Mouse (Mus musculus) heart, embryonic 14.5 days (tissue): Measurements from ENCODE around the gene Mrap. TPM values are rescaled to one million over a fixed set of nuclear protein-coding genes. Genes with fewer than 3 reads are reported as not detected.
A peak's percentile ranks its signal among the peaks of the same experiment; 100 is the strongest.

Experiments
- ATAC-seq: fragments of 200-750 bp; cut with Nextera tagmentation; 2 replicates; pipeline ENCODE4 v1.8.0; 2017; ENCODE audit warnings: low read depth, moderate TSS enrichment; ENCODE audit not compliant: insufficient number of reproducible peaks, insufficient read depth, low FRiP score
- H3K27ac ChIP-seq, 2 experiments: fragments of 200-500 bp in 1 of 2; fragments of 300-500 bp in 1 of 2; sonication (generic) in 1 of 2; replicated peaks in 1 of 2; 2 replicates each; pipeline ENCODE4 v1.5.1; 2012 to 2014; ENCODE audit warnings: low read depth in 2 of 2, low read length in 2 of 2, control low read depth in 1 of 2, mild to moderate bottlenecking in 1 of 2, mixed read lengths in 1 of 2; ENCODE audit not compliant: control insufficient read depth in 1 of 2, insufficient read depth in 1 of 2
- H3K27me3 ChIP-seq: fragments of 300-500 bp; sonication (generic); 2 replicates; pipeline ENCODE4 v1.6.1; 2014; ENCODE audit warnings: mild to moderate bottlenecking, low read length, control low read depth; ENCODE audit not compliant: control insufficient read depth, insufficient read depth
- H3K36me3 ChIP-seq: fragments of 300-500 bp; sonication (generic); 2 replicates; pipeline ENCODE4 v1.6.1; 2014; ENCODE audit warnings: mild to moderate bottlenecking, control low read depth, low read length, mixed read lengths; ENCODE audit not compliant: control insufficient read depth, insufficient read depth
- H3K4me1 ChIP-seq, 2 experiments: fragments of 200-500 bp in 1 of 2; fragments of 300-500 bp in 1 of 2; sonication (generic) in 1 of 2; 2 replicates each; pipeline ENCODE4 v1.6.1; 2012 to 2014; ENCODE audit warnings: low read length in 2 of 2, control low read depth in 1 of 2, mixed read lengths in 1 of 2; ENCODE audit not compliant: control insufficient read depth in 2 of 2, insufficient read depth in 2 of 2
- H3K4me2 ChIP-seq: fragments of 300-500 bp; sonication (generic); 2 replicates; pipeline ENCODE4 v1.6.1; 2014; ENCODE audit warnings: mild to moderate bottlenecking, low read length
- H3K4me3 ChIP-seq, 2 experiments: fragments of 200-500 bp in 1 of 2; fragments of 300-500 bp in 1 of 2; sonication (generic) in 1 of 2; 2 replicates each; pipeline ENCODE4 v1.5.1; 2012 to 2014; ENCODE audit warnings: low read length in 2 of 2, mild to moderate bottlenecking in 2 of 2, control low read depth in 1 of 2, low read depth in 1 of 2, moderate library complexity in 1 of 2; ENCODE audit not compliant: control insufficient read depth in 1 of 2, insufficient read depth in 1 of 2
- H3K9ac ChIP-seq: fragments of 300-500 bp; sonication (generic); 2 replicates; pipeline ENCODE4 v1.6.1; 2014; ENCODE audit warnings: mild to moderate bottlenecking, low read length
- H3K9me3 ChIP-seq: fragments of 300-500 bp; sonication (generic); 2 replicates; pipeline ENCODE4 v1.6.1; 2016; ENCODE audit warnings: low read length, control low read depth; ENCODE audit not compliant: control insufficient read depth
- WGBS: fragments of 180-500 bp; shearing (Covaris S2); extraction: QIAGEN DNeasy Blood & Tissue Kit; methylation state at CpG from one replicate; pipeline ENCODE4 v1.1.7; 2014; 5-methylcytosine and 5-hydroxymethylcytosine counted together
- polyA plus RNA-seq: library from polyadenylated mRNA; unstranded; fragments of >200 nt; fragmentation: Nextera tagmentation; extraction: Ambion mirVana; gene quantifications from 2 replicates; pipeline ENCODE4 v1.2.1, GENCODE M21; 2014

Gene Mrap
- polyA plus RNA-seq, 1 experiment from 2014 or later = 38.2 TPM

DNA sequence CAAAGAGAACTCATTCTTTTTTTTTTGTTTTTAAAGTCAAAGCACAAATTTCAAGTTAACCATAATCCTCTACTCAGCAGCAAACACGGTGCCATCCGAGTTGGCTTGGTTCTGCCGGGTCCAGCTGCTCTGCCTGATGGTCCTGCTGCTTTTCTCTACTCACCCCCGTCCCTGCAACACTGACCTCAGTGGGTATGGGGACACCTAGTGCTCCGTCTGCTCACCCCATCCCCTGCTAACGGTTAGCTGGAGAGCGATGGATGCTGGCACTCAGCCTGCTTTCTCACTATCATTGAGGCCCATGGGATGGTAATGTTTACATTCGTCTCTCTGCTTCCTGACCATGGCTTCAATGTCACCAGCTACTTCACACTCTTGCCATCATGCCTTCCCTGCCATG lies 60.4 kb downstream of the Mrap start:
- H3K4me3 ChIP-seq = no peak overlapping the region
- WGBS = 54% methylated on average over 8 of the region's 8 CpGs
- no peak overlapping the region for H3K9ac ChIP-seq
- no peak overlapping the region for H3K4me2 ChIP-seq
- H3K4me1 ChIP-seq = peaks cover 17 to 18% of the 10 kb centered on the region in 2 experiments
- H3K27me3 ChIP-seq = no peaks in the 10 kb centered on the region
- ATAC-seq = no peak
- H3K9me3 ChIP-seq = no peaks in the 10 kb centered on the region
- 0 out of 4 replicates have a peak overlapping the region, but pooled peaks of 1 of the 2 experiments have one; percentile 35 for H3K27ac ChIP-seq
- H3K36me3 ChIP-seq = peaks cover 50% of the 10 kb centered on the region

- ATAC-seq = no peak
- Histone ChIP-seq H3K9ac (no peak overlapping the region), H3K4me1 (peaks cover 17 to 18% of the 10 kb centered on the region in 2 experiments), H3K9me3 (no peaks in the 10 kb centered on the region), H3K4me3 (no peak overlapping the region), H3K36me3 (peaks cover 50% of the 10 kb centered on the region), H3K4me2 (no peak overlapping the region), H3K27ac (peak overlapping the region; percentile 34 to 35; a peak in 2 of 4 replicates), H3K27me3 (no peaks in the 10 kb centered on the region)
- WGBS = 76% methylated on average over 5 of the region's 5 CpGs
These were observed 60.8 kb downstream of the Mrap start for GRCm38 (mm10) chr16:90798848-90799247.

Other genes with a start within 250 kb of the Mrap start
- 28.8 and 29.9 TPM in 2 replicates for gene Mis18a, start 10.8 kb upstream of the Mrap start, polyA plus RNA-seq
- 7.2 and 7.6 TPM in 2 replicates for gene Urb1, start 72.2 kb downstream of the Mrap start, polyA plus RNA-seq
- gene Eva1c, start 88.5 kb downstream of the Mrap start, polyA plus RNA-seq = 3.0 and 3.3 TPM in 2 replicates
- 35.6 and 36.6 TPM in 2 replicates for gene Cfap298, start 196.9 kb downstream of the Mrap start, polyA plus RNA-seq